Mouse (Mus musculus) cortical plate, adult 2 months (tissue): ENCODE measurements around the gene Prpf6.

Experiments
- CTCF ChIP-seq: fragments of 200-500 bp; IDR thresholded peaks from 2 replicates; pipeline ENCODE4 v1.5.1; 2011; ENCODE audit warnings: mild to moderate bottlenecking, control low read depth, low read length; ENCODE audit not compliant: insufficient read depth; ENCODE audit errors: extremely low read depth
- POLR2A ChIP-seq: fragments of 200-500 bp; IDR thresholded peaks from 2 replicates; pipeline ENCODE4 v1.6.1; 2011; ENCODE audit warnings: mild to moderate bottlenecking, low read length, control low read depth; ENCODE audit not compliant: insufficient read depth; ENCODE audit errors: extremely low read depth

- TF ChIP-seq CTCF (no peak), POLR2A (no peak)
These were observed 66.9 kb downstream of the Prpf6 start for GRCm38 (mm10) chr2:181658528-181658927.
